Mouse (Mus musculus) megakaryocyte progenitor cell, adult 5-6 weeks (primary cell): ENCODE measurements around the gene Hoxb9. TPM values are rescaled to one million over a fixed set of nuclear protein-coding genes. Genes with fewer than 3 reads are reported as not detected.

Experiments
- ATAC-seq: replicated peaks from 2 replicates; pipeline ENCODE4 v1.8.0; 2016; ENCODE audit warnings: mild to moderate bottlenecking, moderate TSS enrichment, inconsistent platforms; ENCODE audit not compliant: poor library complexity
- total RNA-seq, 2 experiments: library from RNA; stranded (forward) in 1 of 2; stranded (reverse) in 1 of 2; fragments of 157-497, 149-512 nt in 1 of 2; fragments of 200-1000 nt in 1 of 2; gene quantifications; 2 replicates each; pipeline versions ENCODE4 v1.2.3 to v1.2.4; 2015 to 2017

The Hoxb9 gene
- total RNA-seq, 2 experiments from 2014 or later: not detected

- no peak for ATAC-seq
These were observed 5.3 kb upstream of the Hoxb9 start for GRCm38 (mm10) chr11:96265954-96266353.

- no peak for ATAC-seq
These were observed 4.0 kb upstream of the Hoxb9 start for GRCm38 (mm10) chr11:96267021-96267920.

- no peak for ATAC-seq
These were observed 3.1 kb upstream of the Hoxb9 start for GRCm38 (mm10) chr11:96268031-96268745.

- no peak for ATAC-seq
These were observed 1.4 kb upstream of the Hoxb9 start for GRCm38 (mm10) chr11:96269869-96270268.

- ATAC-seq: no peak
These were observed 319 bp downstream of the Hoxb9 start for GRCm38 (mm10) chr11:96271541-96272011.

- ATAC-seq: no peak
These were observed 1.0 kb downstream of the Hoxb9 start for GRCm38 (mm10) chr11:96272024-96272921.

GRCm38 (mm10) chr11:96274428-96274827 is 3.2 kb downstream of the Hoxb9 start:
- ATAC-seq: no peak

GRCm38 (mm10) chr11:96275896-96276295 is 4.6 kb downstream of the Hoxb9 start:
- ATAC-seq: no peak

GRCm38 (mm10) chr11:96277151-96278044 is 6.1 kb downstream of the Hoxb9 start:
- no peak for ATAC-seq

GRCm38 (mm10) chr11:96278324-96278723 is 7.1 kb downstream of the Hoxb9 start:
- ATAC-seq: no peak

GRCm38 (mm10) chr11:96278773-96279172 is 7.5 kb downstream of the Hoxb9 start:
- ATAC-seq: peak; percentile 88

- ATAC-seq: no peak
These were observed 8.4 kb downstream of the Hoxb9 start for GRCm38 (mm10) chr11:96279421-96280233.

GRCm38 (mm10) chr11:96280399-96281378 is 9.4 kb downstream of the Hoxb9 start:
- ATAC-seq: no peak

GRCm38 (mm10) chr11:96281396-96281795 is 10.1 kb downstream of the Hoxb9 start:
- no peak for ATAC-seq

- no peak for ATAC-seq
These were observed 10.8 kb downstream of the Hoxb9 start, which contains the start of gene Hoxb8 for GRCm38 (mm10) chr11:96281855-96282570. Gene Hoxb8 (plus strand): TSS chr11:96281905.

- ATAC-seq: no peak
These were observed 11.7 kb downstream of the Hoxb9 start for GRCm38 (mm10) chr11:96282795-96283430.
